Mouse (Mus musculus): ENCODE results near the gene Il1rap. TPM values are rescaled to one million over a fixed set of nuclear protein-coding genes. Genes with fewer than 3 reads are reported as not detected.

Gene Il1rap
- 12.2 to 21.3 TPM (median 17.6 TPM) in 3 replicates for total RNA-seq (2017)

DNA sequence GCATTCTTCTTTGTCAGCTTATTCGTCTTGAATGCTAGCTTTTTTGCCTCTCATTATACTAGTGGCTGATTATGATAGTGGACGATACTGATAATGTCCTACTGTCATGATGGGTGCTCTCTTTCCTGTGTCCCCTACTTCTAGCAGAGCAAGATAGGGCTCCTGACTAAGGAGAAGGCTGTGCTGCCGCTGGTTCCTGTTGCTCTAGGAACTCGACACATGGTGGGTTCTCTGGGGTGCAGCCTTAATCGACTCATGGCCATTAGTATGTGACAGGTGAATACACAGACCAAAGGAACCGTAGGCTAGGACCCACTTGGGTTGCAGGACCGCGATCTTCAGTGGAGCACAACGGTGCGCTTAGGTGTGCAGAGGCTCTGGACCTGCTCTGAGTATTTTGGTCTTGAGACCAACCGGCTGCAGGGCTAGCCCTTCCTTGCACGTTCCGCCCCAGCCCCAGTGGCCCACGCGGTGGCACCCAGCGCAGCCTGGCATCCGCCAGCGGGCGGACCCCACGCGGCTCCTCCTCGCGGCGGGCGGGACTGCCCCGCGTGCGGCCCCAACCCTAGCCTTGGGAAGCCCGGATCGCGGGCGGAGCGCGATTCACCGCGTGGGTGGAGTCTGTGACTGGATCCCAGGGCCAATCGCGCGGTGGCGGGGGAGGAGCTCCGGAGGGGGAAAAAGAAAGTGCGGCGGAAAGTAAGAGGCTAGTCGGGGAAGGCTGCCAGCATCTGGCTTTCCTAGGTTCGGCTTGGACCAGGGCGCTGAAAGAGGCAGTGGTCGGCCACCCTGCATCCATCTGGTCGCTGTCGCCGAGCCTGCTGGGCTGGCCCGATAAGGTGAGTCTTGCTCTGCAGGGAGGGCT lies at the start of gene Il1rap:
Gene Il1rap (plus strand): TSS at position 657 of the 865 bp plus-strand sequence.
- peak; percentile 94 for ATAC-seq (replicated peaks; ENCODE audit: insufficient number of reproducible peaks, low FRiP score, low TSS enrichment, poor library complexity, severe bottlenecking)

DNA sequence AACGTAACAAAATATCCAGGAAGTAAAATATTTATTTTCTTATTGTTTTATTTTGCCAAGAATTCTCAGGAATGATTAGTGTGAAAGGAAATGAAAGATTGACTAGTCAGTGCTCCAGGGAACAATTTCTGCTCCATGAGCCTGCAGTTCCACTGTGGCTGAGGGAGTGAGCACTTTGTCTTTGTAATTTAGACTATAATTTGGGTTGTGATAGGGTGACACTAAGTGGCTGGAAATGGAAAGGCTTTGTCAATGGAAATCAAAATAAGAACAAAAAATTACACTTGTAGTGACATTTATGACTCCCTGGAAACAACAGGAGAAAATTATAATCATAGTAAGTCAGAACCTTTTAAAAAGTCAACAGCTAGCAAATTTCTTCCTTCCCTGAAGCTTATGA lies 49.2 kb upstream of the Il1rap start:
- ATAC-seq (replicated peaks; ENCODE audit: insufficient number of reproducible peaks, low FRiP score, low TSS enrichment, poor library complexity, severe bottlenecking) = no peak

- ATAC-seq (replicated peaks; ENCODE audit: insufficient number of reproducible peaks, low FRiP score, low TSS enrichment, poor library complexity, severe bottlenecking) = no peak
Observed at GRCm38 (mm10) chr16:26546170-26546878, 35.2 kb upstream of the Il1rap start.

- no peak for ATAC-seq (replicated peaks; ENCODE audit: insufficient number of reproducible peaks, low FRiP score, low TSS enrichment, poor library complexity, severe bottlenecking)
Observed at GRCm38 (mm10) chr16:26546879-26547206, 34.7 kb upstream of the Il1rap start.

DNA sequence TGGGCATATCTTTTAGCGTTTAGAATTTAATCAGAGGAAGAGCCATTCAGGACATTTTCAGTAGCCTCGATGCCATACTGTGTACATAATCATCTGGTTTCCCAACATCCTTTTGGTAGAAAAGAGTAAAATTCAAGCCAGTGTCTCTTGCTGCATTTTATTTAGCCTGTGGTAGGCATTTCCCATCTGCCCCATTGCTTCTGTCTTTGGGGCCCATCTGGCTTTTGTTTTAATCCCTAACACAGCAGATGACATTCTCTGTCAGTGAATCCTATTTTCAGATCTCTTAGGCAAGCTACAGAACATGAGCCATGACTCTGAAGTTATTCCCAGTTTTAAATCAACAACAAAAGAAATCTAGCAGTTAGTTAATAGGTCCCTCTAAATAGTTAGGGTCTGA lies 32.3 kb upstream of the Il1rap start:
- ATAC-seq (replicated peaks; ENCODE audit: insufficient number of reproducible peaks, low FRiP score, low TSS enrichment, poor library complexity, severe bottlenecking) = no peak

DNA sequence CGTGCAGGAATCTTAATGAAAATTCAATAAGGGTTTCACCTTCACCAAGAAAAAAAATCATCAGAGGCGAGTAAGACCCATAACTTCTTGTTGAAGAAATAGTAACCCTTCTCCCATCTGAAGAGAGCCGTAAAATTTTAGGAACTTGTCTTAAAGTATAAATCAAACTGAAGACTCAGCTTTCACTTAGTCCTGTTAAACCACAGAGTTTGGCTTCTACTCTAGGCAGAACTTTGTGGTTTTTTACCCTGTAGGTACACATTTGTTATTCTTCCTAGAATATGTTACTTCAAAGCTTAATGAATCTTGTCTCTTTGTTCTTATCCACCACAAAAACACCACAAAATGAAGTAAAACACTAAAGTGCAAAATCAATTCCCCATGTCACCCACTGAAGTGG lies 29.3 kb upstream of the Il1rap start:
- ATAC-seq (replicated peaks; ENCODE audit: insufficient number of reproducible peaks, low FRiP score, low TSS enrichment, poor library complexity, severe bottlenecking) = no peak

DNA sequence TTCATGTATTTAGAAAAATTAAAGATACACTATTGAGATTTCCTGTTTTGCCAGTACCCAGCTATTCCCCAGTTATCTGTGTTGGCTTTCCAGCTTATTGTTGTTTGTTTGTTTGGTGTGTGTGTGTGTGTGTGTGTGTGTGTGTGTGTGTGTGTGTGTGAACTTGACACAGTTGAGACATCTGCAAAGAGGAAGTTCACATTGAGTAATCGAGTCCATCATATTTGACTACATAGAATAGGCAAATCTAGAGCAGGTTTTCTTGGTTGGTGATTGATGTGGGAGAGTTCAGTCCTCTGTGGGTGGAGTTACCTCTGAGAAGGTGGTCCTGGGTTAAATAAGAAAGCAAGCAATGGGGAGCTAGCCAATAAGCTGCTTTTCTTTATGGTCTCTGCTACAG lies 22.7 kb upstream of the Il1rap start:
- ATAC-seq (replicated peaks; ENCODE audit: insufficient number of reproducible peaks, low FRiP score, low TSS enrichment, poor library complexity, severe bottlenecking) = no peak

- no peak for ATAC-seq (replicated peaks; ENCODE audit: insufficient number of reproducible peaks, low FRiP score, low TSS enrichment, poor library complexity, severe bottlenecking)
Observed at GRCm38 (mm10) chr16:26561743-26562142, 19.8 kb upstream of the Il1rap start.

- no peak for ATAC-seq (replicated peaks; ENCODE audit: insufficient number of reproducible peaks, low FRiP score, low TSS enrichment, poor library complexity, severe bottlenecking)
Observed at GRCm38 (mm10) chr16:26562771-26563170, 18.7 kb upstream of the Il1rap start.

DNA sequence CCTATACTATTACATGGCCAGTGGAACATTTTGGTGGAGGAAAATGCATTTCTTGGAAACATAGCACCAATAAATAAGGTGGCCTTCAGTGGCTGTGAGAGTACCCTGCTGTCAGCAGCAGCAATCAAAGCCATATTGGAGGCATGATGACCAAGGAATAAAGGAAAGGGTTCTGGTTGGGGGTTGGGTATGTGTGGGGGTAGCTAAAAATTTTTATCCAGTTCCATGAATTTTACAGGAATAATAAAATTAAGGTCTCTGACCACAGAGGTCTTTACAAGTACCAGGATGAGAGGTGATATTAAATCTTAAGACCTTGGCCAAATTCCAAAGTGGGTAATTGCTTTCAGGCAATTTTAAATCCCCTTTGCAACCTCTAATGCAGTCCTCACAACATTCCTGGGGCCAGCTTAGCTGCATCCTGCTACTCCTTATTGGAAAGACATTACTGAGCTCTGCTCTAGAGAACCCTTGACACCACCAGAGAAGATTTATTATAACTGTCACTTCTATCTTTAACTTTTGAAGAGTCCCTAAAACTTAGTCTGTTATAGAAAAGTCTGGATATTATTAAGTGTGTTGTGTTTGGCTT lies 12.0 kb upstream of the Il1rap start:
- no peak for ATAC-seq (replicated peaks; ENCODE audit: insufficient number of reproducible peaks, low FRiP score, low TSS enrichment, poor library complexity, severe bottlenecking)

GRCm38 (mm10) chr16:26571836-26572235 lies 9.7 kb upstream of the Il1rap start:
- ATAC-seq (replicated peaks; ENCODE audit: insufficient number of reproducible peaks, low FRiP score, low TSS enrichment, poor library complexity, severe bottlenecking) = no peak

DNA sequence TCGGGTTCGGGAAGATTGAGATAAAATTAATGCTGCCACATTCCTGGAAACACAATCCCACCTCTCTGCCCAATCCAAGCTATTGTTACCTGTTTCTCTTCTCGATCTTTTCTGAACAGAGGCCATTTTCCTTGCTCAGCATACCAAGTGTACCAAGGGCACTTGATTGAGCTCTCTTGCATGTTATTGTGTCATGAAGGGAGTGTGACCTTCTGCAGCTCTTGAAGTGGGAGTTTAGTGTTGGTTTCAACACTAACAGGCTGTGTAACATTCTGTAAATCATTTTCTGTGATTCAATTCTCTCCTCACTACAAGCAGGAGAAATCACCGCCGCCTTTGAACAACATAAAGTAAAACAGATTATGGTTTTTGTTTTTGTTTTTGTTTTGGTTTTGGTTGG lies 7.3 kb upstream of the Il1rap start:
- ATAC-seq (replicated peaks; ENCODE audit: insufficient number of reproducible peaks, low FRiP score, low TSS enrichment, poor library complexity, severe bottlenecking) = no peak

DNA sequence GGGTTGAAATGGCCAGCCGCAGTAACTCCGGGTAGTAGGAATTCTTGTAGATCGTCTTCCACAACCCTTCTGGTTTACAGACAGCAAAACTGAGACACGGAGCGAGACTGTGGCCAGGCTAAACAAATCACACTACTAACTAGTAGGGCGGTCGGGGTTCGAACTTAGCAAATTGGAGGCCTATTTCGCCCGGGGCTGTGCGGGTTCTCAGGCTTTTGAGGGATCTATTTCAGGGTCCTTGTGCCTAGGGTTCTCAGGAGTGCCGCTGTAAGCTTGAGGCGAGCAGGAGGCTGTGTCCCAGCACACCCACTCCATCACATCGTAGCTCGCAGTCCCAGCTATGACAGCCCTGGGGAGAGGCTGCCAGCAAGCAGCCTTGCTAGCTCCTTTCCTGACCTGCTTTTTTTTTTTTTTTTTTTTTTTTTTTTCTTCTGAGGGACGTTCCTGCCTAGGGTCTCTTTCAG lies 441 bp downstream of the Il1rap start:
- ATAC-seq (replicated peaks; ENCODE audit: insufficient number of reproducible peaks, low FRiP score, low TSS enrichment, poor library complexity, severe bottlenecking) = no peak

DNA sequence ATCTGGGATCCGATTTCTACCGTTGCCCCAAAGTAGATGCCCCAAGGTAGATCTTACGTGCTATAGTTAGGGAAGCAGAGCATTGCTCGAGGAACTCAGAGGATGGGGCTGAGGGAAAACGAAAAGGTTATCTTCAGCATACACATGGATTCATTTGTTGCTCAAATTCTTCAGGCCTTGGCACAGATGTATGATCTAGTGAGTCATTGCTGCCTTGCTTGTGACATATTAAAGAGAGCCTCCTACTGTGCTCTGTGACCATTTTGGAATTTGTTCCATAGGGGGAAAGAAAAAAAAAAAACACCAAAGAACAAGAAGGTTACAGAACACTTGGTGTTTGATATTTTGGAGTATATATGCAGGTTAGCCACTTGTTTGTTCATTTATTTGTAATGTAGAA lies 4.3 kb downstream of the Il1rap start:
- ATAC-seq (replicated peaks; ENCODE audit: insufficient number of reproducible peaks, low FRiP score, low TSS enrichment, poor library complexity, severe bottlenecking) = no peak

DNA sequence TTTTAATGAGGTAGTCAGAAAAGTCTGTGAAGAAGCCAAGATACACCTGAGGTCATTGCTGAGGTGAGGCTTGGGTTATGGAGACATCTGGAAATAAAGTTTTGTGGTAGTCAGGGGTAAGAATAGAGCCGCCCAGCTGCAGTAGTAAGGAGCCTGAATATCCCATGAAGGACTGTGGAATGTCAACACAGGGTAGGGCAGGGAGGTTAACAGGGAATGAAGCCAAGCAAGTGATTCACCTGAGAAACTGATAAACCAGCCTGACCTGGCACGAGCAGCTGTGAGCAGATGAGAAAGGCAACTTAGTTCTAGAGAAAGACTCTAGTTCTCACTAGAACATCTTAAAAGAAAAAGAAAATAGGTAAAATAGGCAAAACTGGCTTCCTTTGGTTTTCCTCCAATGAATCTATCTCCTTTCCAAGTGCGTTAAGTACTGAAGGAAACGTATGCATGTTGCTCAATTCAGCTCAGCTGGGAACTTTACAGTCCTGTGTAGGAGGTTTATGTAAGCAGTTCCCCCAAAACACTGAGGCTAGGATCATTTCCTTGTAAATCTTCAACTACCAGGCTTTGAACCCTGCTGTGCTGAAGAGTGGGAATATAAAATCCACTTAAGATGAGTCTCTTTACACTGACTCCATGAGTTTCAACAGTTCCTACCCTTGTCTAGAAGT lies 9.5 kb downstream of the Il1rap start:
- no peak for ATAC-seq (replicated peaks; ENCODE audit: insufficient number of reproducible peaks, low FRiP score, low TSS enrichment, poor library complexity, severe bottlenecking)

DNA sequence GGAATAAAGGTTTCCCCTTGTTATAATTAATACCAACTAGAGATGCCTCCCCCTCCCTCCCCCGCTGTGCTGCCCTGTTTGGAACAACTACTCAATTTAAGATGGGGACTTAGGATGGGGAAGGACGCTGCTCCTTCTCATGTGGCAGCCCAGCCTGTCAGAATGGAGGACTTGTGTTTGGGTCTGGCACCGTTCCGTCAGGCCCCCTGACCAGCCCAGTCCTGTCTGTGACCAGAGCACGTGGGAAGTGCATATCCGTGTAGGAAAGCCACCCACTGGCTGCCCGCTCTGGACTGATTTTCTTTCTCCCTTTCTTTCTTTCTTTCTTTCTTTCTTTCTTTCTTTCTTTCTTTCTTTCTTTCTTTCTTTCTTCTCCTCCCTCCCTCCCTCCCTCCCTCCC lies 14.9 kb downstream of the Il1rap start:
- ATAC-seq (replicated peaks; ENCODE audit: insufficient number of reproducible peaks, low FRiP score, low TSS enrichment, poor library complexity, severe bottlenecking) = no peak

GRCm38 (mm10) chr16:26597307-26597706 lies 15.8 kb downstream of the Il1rap start:
- no peak for ATAC-seq (replicated peaks; ENCODE audit: insufficient number of reproducible peaks, low FRiP score, low TSS enrichment, poor library complexity, severe bottlenecking)

GRCm38 (mm10) chr16:26598591-26598990 lies 17.1 kb downstream of the Il1rap start:
- no peak for ATAC-seq (replicated peaks; ENCODE audit: insufficient number of reproducible peaks, low FRiP score, low TSS enrichment, poor library complexity, severe bottlenecking)

- ATAC-seq (replicated peaks; ENCODE audit: insufficient number of reproducible peaks, low FRiP score, low TSS enrichment, poor library complexity, severe bottlenecking) = no peak
Observed at GRCm38 (mm10) chr16:26601482-26601881, 20.0 kb downstream of the Il1rap start.

Measured in monocyte, adult 5-6 weeks (primary cell).